ENCODE assay signal across 15 mouse cellular contexts in genomic region chr16:34063313-34063712, GRCm38 (mm10).
DNase-seq lines count a peak whose midpoint lies in the region; ATAC-seq lines count a peak whose summit lies in the region.
"Had no signal": no experiment of that assay in that cellular context is flagged by ENCODE, and none has a peak within 500 bp of the region (broad histone marks: within the 10 kb centered on the region; RNA-seq: fewer than 3 reads in every experiment).

No protein-coding gene starts in this region.

- ATAC-seq in hindbrain, embryonic 14.5 days (ENCODE audit: low FRiP score): no peak
- no peak for ATAC-seq in hindbrain, embryonic 12.5 days (ENCODE audit: low FRiP score)
- ATAC-seq in limb, embryonic 13.5 days (ENCODE audit: low FRiP score, low read depth): peak; percentile 74; the same call in 1 of the 2 replicates
- ATAC-seq in heart, embryonic 11.5 days (replicated peaks; ENCODE audit: insufficient number of reproducible peaks, low FRiP score, low TSS enrichment): no peak
- no peak for ATAC-seq in monocyte, adult 5-6 weeks (replicated peaks; ENCODE audit: insufficient number of reproducible peaks, low FRiP score, low TSS enrichment, poor library complexity, severe bottlenecking)
- ATAC-seq: lung, postnatal 0 days had no signal

- H3K27ac ChIP-seq in hindbrain, embryonic 14.5 days: no peak overlapping the region
- H3K27ac ChIP-seq in hindbrain, embryonic 12.5 days: no peak overlapping the region
- peak overlapping the region; percentile 78; the same call in 1 of the 2 replicates for H3K27ac ChIP-seq in limb, embryonic 13.5 days
- H3K27ac ChIP-seq in heart, embryonic 11.5 days (ENCODE audit: low read depth, low read length): no peak overlapping the region
- H3K27ac ChIP-seq: embryonic facial prominence, embryonic 12.5 days; heart, embryonic 13.5 days; liver, embryonic 13.5 days; midbrain, embryonic 12.5 days had no signal

- H3K9me3 ChIP-seq in hindbrain, embryonic 14.5 days (ENCODE audit: control insufficient read depth, low read length): no peaks in the 10 kb centered on the region
- H3K9me3 ChIP-seq in hindbrain, embryonic 12.5 days (replicated peaks): no peaks in the 10 kb centered on the region
- no peaks in the 10 kb centered on the region for H3K9me3 ChIP-seq in limb, embryonic 13.5 days
- H3K9me3 ChIP-seq in heart, embryonic 11.5 days (replicated peaks; ENCODE audit: control insufficient read depth, low read length): no peaks in the 10 kb centered on the region
- H3K9me3 ChIP-seq: embryonic facial prominence, embryonic 12.5 days; heart, embryonic 13.5 days; liver, embryonic 13.5 days; midbrain, embryonic 12.5 days had no signal

- no peaks in the 10 kb centered on the region for H3K36me3 ChIP-seq in hindbrain, embryonic 14.5 days (replicated peaks; ENCODE audit: control insufficient read depth, insufficient read depth)
- H3K36me3 ChIP-seq in hindbrain, embryonic 12.5 days: no peaks in the 10 kb centered on the region
- H3K36me3 ChIP-seq in limb, embryonic 13.5 days: no peaks in the 10 kb centered on the region
- H3K36me3 ChIP-seq in heart, embryonic 11.5 days (ENCODE audit: control insufficient read depth, insufficient read depth, low read length): no peaks in the 10 kb centered on the region
- H3K36me3 ChIP-seq: embryonic facial prominence, embryonic 12.5 days; liver, embryonic 13.5 days; midbrain, embryonic 12.5 days had no signal

- H3K4me1 ChIP-seq in hindbrain, embryonic 14.5 days (replicated peaks; ENCODE audit: control insufficient read depth, insufficient read depth, low read length): no peaks in the 10 kb centered on the region
- H3K4me1 ChIP-seq in hindbrain, embryonic 12.5 days: no peaks in the 10 kb centered on the region
- H3K4me1 ChIP-seq in limb, embryonic 13.5 days: peaks cover 30% of the 10 kb centered on the region
- peaks cover 34% of the 10 kb centered on the region for H3K4me1 ChIP-seq in heart, embryonic 11.5 days (ENCODE audit: control insufficient read depth, insufficient read depth, low read length)
- H3K4me1 ChIP-seq: midbrain, embryonic 12.5 days had no signal

- peak; percentile 40 for DNase-seq in hindbrain, embryonic 14.5 days (ENCODE audit: low spot score)
- peak; percentile 84 for DNase-seq in NIH3T3 (ENCODE audit: low read depth)
- peak; percentile 11 for DNase-seq in cerebellum, adult 8-10 months
- DNase-seq: adrenal gland, postnatal 36 days; gastrocnemius, postnatal 25 days; kidney, adult 8-10 months; liver, embryonic 13.5 days had no signal

- no peak overlapping the region for H3K4me2 ChIP-seq in hindbrain, embryonic 14.5 days (replicated peaks)
- H3K4me2 ChIP-seq in hindbrain, embryonic 12.5 days (replicated peaks): no peak overlapping the region
- H3K4me2 ChIP-seq in limb, embryonic 13.5 days (replicated peaks): no peak overlapping the region
- H3K4me2 ChIP-seq in heart, embryonic 11.5 days: no peak overlapping the region
- H3K4me2 ChIP-seq: embryonic facial prominence, embryonic 12.5 days; heart, embryonic 13.5 days; liver, embryonic 13.5 days; midbrain, embryonic 12.5 days had no signal

- WGBS in hindbrain, embryonic 14.5 days: 64% methylated on average over 4 of the region's 4 CpGs
- 74% methylated on average over 4 of the region's 4 CpGs for WGBS in hindbrain, embryonic 12.5 days
- WGBS in limb, embryonic 13.5 days: 65% methylated on average over 4 of the region's 4 CpGs
- 95% methylated on average over 4 of the region's 4 CpGs for WGBS in heart, embryonic 11.5 days (ENCODE audit: insufficient replicate concordance)

- no peaks in the 10 kb centered on the region for H3K27me3 ChIP-seq in hindbrain, embryonic 14.5 days (ENCODE audit: control insufficient read depth, insufficient read depth, low read length)
- H3K27me3 ChIP-seq in hindbrain, embryonic 12.5 days: no peaks in the 10 kb centered on the region
- H3K27me3 ChIP-seq in limb, embryonic 13.5 days: no peaks in the 10 kb centered on the region
- no peaks in the 10 kb centered on the region for H3K27me3 ChIP-seq in heart, embryonic 11.5 days (ENCODE audit: control insufficient read depth, insufficient read depth, low read length)
- H3K27me3 ChIP-seq: embryonic facial prominence, embryonic 12.5 days; heart, embryonic 13.5 days; liver, embryonic 13.5 days; midbrain, embryonic 12.5 days had no signal

- H3K9ac ChIP-seq in hindbrain, embryonic 14.5 days: no peak overlapping the region
- H3K9ac ChIP-seq in hindbrain, embryonic 12.5 days: no peak overlapping the region
- no peak overlapping the region for H3K9ac ChIP-seq in limb, embryonic 13.5 days
- H3K9ac ChIP-seq in heart, embryonic 11.5 days (ENCODE audit: low read depth, low read length): no peak overlapping the region
- H3K9ac ChIP-seq: embryonic facial prominence, embryonic 12.5 days; heart, embryonic 13.5 days; liver, embryonic 13.5 days; midbrain, embryonic 12.5 days had no signal

- H3K4me3 ChIP-seq in hindbrain, embryonic 14.5 days (replicated peaks; ENCODE audit: low read length): no peak overlapping the region
- no peak overlapping the region for H3K4me3 ChIP-seq in hindbrain, embryonic 12.5 days
- H3K4me3 ChIP-seq in limb, embryonic 13.5 days: no peak overlapping the region
- no peak overlapping the region for H3K4me3 ChIP-seq in heart, embryonic 11.5 days (ENCODE audit: low read depth, low read length)
- H3K4me3 ChIP-seq: embryonic facial prominence, embryonic 12.5 days; heart, embryonic 13.5 days; liver, embryonic 13.5 days; midbrain, embryonic 12.5 days had no signal

Comparison
In these comparisons a context has a peak if more than half of its experiments do, and no peak if none do; other contexts are left out.
1. DNase-seq: peak in every context shown above with its lines; median percentile 84 in NIH3T3; 40 in hindbrain, embryonic 14.5 days; 11 in cerebellum, adult 8-10 months.